Mouse (Mus musculus): Measurements from ENCODE around the gene Cyb561a3. TPM values are rescaled to one million over a fixed set of nuclear protein-coding genes. Genes with fewer than 3 reads are reported as not detected.
A peak's percentile ranks its signal among the peaks of the same experiment; 100 is the strongest.

The Cyb561a3 gene
- polyA plus RNA-seq, 1 experiment = 21.0 TPM

DNA sequence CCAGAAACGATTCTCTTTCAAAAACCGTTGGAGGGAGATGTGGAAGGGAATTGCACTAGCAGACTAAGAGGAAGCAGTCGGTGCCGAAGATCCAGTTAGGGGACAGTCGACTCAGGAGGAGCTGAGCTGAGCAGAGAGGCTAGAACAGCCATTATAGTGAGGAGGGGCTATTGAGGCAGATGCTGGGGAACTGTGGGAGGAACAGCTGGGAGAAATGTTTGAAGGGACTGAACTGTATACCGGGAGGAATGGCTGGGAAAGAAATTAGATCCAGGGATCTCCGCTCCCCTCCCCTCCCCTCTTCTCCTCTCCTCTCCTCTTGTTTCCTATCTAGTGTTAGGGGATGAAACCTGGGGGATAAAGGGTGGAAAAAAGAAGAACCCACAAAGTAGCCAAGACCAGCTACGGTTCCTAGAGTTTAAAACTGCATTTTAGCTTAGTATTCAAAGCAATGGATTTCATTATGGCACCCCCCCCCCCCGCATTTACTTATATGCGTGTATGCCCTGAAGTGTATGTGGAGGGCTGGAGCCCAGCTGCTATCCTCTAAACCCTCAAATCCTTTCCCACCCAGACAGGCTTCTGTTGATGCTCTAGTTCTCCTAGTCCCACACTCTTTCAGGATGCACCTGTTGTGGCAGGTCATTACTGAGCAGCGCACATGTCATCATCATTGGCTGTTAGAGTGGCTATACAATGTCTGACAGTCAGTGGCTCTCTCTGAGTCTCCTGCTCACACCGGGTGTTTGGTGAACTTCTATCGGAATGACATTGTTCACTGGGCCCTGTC lies 63.8 kb downstream of the Cyb561a3 start:
- Histone ChIP-seq H3K27me3 (ENCODE audit: control insufficient read depth, insufficient read depth, insufficient read length) (no peaks in the 10 kb centered on the region), H3K79me3 (ENCODE audit: low read depth) (no peaks in the 10 kb centered on the region), H3ac (ENCODE audit: control insufficient read depth, insufficient read length, low read depth) (no peak overlapping the region), H3K36me3 (ENCODE audit: control insufficient read depth, insufficient read depth) (no peaks in the 10 kb centered on the region), H3K4me3 (ENCODE audit: insufficient read depth, poor library complexity, severe bottlenecking) (no peak overlapping the region), H3K79me2 (ENCODE audit: control insufficient read depth, insufficient read depth) (no peaks in the 10 kb centered on the region)
- TF ChIP-seq USF1 (IDR thresholded peaks at IDR 0.05; ENCODE audit: low read depth) (no peak), MYOD1 (IDR thresholded peaks at IDR 0.05; ENCODE audit: control insufficient read depth, insufficient read length, low read depth) (peak; percentile 29), CTCF (IDR thresholded peaks at IDR 0.05; ENCODE audit: control insufficient read depth, insufficient read depth, insufficient read length) (no peak), MAX (IDR thresholded peaks at IDR 0.05) (no peak), CEBPB (IDR thresholded peaks at IDR 0.05; ENCODE audit: low read depth) (no peak), FOSL1 (IDR thresholded peaks at IDR 0.05; ENCODE audit: insufficient read depth, low read length, poor library complexity, severe bottlenecking) (no peak), MYOG (IDR thresholded peaks at IDR 0.05; ENCODE audit: control insufficient read depth, extremely low read depth, insufficient read length) (no peak)

Other genes with a start within 250 kb of the Cyb561a3 start
- gene Syt7, start 188.1 kb upstream of the Cyb561a3 start, polyA plus RNA-seq (2012; fragmentation: generic; extraction: Trizol) = 0.23 TPM
- 0.07 TPM for gene Lrrc10b, start 119.7 kb upstream of the Cyb561a3 start, polyA plus RNA-seq (2012; fragmentation: generic; extraction: Trizol)
- 0.04 TPM for gene Ppp1r32, start 94.2 kb upstream of the Cyb561a3 start, polyA plus RNA-seq (2012; fragmentation: generic; extraction: Trizol)
- gene Cpsf7, start 51.9 kb upstream of the Cyb561a3 start, polyA plus RNA-seq (2012; fragmentation: generic; extraction: Trizol) = 26.5 TPM
- 35.4 TPM for gene Sdhaf2, start 51.0 kb upstream of the Cyb561a3 start, polyA plus RNA-seq (2012; fragmentation: generic; extraction: Trizol)
- 25.2 TPM for gene Tmem216, start 20.9 kb upstream of the Cyb561a3 start, polyA plus RNA-seq (2012; fragmentation: generic; extraction: Trizol)
- 39.2 TPM for gene Tmem138, start 190 bp downstream of the Cyb561a3 start, polyA plus RNA-seq (2012; fragmentation: generic; extraction: Trizol)
- 513 TPM for gene Ddb1, start 28.2 kb downstream of the Cyb561a3 start, polyA plus RNA-seq (2012; fragmentation: generic; extraction: Trizol)
- gene Tkfc, start 28.5 kb downstream of the Cyb561a3 start, polyA plus RNA-seq (2012; fragmentation: generic; extraction: Trizol) = 15.7 TPM
- 0.11 TPM for gene Vwce, start 57.0 kb downstream of the Cyb561a3 start, polyA plus RNA-seq (2012; fragmentation: generic; extraction: Trizol)
- gene Pga5, start 100.9 kb downstream of the Cyb561a3 start, polyA plus RNA-seq (2012; fragmentation: generic; extraction: Trizol) = not detected
- gene Vps37c, start 111.6 kb downstream of the Cyb561a3 start, polyA plus RNA-seq (2012; fragmentation: generic; extraction: Trizol) = 21.9 TPM
- 0.04 TPM for gene Cd5, start 161.8 kb downstream of the Cyb561a3 start, polyA plus RNA-seq (2012; fragmentation: generic; extraction: Trizol)